Mouse (Mus musculus): Measurements from ENCODE around the gene Srsf7.
"Not testable (repeated sequence)": the region's sequence is repeated elsewhere in the genome, so short reads cannot be mapped to it uniquely, and the experiment has no call there.

Gene Srsf7

GRCm38 (mm10) chr17:80193075-80193474, 14.0 kb downstream of the Srsf7 start:
- no peak for DNase-seq

DNA sequence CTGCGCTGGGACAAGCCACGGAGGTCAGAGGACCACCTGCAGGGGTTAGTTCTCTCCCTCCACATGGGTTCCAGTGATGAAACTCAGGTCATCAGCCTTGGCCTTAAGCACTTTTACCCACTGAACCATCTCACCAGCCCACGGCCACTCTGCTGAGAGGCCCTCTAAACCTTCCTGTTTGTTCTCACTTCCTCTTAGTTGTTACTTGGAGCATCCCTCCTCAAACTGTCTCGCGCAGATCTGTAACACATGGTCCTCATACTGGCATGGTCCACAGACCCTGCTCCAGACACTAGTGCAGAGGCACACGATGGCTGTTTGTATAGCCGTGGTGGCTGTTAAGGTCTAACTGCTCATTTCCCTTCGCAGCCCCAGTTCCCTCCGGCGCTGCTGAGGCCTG, 23.5 kb downstream of the Srsf7 start:
- DNase-seq = no peak

GRCm38 (mm10) chr17:80180468-80180867, 26.6 kb downstream of the Srsf7 start:
- no peak for DNase-seq

DNA sequence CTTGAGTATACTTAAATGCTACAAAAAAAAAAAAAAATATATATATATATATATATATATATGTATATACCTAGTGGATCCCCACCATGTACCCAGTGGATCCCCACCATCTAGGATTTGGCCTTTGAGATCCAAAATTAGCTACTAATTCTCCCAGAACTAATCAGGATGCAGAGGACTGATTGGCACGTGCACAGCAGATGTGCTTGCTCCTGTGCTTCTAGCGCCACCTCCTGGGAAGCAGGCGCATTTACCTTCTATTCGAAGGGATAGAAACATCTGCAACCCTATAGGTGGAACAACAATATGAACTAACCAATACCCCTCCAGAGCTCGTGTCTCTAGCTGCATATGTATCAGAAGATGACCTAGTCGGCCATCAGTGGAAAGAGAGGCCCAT, 27.1 kb downstream of the Srsf7 start:
- peak; percentile 85 for DNase-seq

- not testable (repeated sequence) for DNase-seq
Measured at GRCm38 (mm10) chr17:80178846-80179245, 28.3 kb downstream of the Srsf7 start.

- DNase-seq = no peak
Measured at GRCm38 (mm10) chr17:80175966-80176365, 31.1 kb downstream of the Srsf7 start.

DNA sequence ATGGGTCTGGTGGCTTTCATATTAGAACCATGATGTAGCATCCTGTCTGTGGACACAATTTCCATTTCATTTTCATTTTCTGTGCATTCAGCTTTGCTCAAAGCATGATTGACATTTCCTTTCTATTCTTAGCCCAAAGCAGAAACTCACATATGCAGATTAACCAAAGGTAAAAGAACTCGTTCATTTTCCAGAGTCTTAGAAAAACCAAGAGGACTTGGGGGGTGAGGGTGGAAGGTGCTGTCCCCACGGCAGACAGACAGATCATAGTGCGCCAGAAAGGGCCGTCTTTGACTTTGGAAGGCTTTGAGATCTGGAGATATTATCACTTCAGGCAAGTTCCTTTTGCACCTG, 31.7 kb downstream of the Srsf7 start:
- DNase-seq = no peak

GRCm38 (mm10) chr17:80174699-80175385, 32.3 kb downstream of the Srsf7 start:
- DNase-seq = peak; percentile 8

DNA sequence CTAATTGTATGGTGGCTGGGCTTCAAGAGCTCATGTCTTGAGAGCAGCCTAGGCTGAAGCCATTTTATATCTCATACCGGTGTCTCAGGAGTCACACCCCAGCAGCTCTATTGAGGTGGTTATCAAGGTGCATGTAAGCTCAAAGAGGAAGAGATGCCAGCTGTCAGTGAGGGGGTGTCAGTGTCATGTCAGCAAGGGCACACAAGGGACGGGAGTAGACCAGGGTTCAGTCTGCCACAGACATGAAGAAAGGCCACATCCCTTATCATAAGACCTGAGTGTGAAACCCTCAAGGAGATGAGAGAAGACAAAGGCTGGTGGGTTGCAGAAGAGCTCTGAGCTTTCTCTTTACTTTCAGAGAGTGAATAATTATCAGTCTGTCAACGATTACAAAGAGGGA, 33.0 kb downstream of the Srsf7 start:
- DNase-seq = no peak

- DNase-seq = no peak
Measured at GRCm38 (mm10) chr17:80173708-80174107, 33.4 kb downstream of the Srsf7 start.

- DNase-seq = no peak
Measured at GRCm38 (mm10) chr17:80172761-80173160, 34.3 kb downstream of the Srsf7 start.

DNA sequence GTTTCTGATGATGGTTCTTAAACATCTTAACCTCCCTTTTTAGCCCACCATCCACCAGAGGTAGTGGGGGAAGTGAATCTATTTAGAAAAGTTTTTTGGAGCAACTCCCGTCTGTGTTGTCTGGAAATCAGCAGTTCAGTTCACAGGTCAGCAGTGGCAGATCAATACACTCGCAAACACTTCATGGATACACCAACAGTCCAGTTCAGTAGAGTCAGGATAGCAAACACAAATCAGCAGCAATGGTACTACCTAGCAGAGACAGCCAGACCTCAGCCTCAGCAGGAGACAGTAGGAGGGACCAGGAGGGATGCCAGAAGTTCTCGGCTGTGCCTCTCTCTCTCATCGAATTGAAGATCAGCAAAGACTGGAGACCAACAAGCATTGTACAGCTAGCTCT, 35.2 kb downstream of the Srsf7 start:
- DNase-seq = no peak

DNA sequence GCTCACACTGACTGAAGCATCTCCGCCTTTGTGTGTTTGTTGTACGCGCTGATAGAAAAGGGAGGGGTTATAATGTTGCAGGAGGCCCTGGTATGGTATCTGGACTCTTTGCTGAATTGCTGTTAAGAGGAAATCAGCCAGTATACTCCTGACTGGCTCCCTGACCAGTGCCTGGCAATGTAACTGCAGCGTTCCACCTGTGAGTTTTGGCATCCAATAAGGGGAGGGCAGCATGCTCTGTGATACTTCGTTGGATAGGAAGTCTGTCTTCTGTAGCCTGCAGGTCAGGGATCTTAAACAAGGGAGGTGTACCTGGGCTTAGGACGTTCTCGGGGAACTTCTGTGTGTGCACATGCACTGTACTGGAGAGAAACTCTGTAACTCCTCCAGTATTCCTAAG, 36.2 kb downstream of the Srsf7 start:
- DNase-seq = no peak

- DNase-seq = no peak
Measured at GRCm38 (mm10) chr17:80169792-80170191, 37.3 kb downstream of the Srsf7 start.

GRCm38 (mm10) chr17:80168425-80169182, 38.5 kb downstream of the Srsf7 start:
- DNase-seq = peak; percentile 55

DNA sequence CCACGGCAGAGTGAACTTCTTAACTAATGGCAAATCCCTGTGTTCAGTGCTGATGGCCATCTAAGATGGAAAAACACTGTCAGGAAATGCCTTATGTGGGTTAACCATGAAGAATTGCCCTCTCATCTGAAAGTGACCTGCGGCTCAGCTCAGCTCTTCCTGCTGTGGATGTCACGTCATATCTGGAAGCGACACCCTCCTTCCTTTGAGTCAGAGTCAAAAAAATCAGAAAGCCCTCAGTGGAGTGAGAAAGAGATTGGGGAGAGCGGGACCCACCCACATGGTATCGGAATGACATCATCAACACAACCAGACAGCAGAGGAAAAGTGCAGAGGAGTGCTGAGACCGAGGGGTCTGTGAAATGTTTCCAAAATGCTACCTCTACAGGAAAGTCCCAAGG, 39.3 kb downstream of the Srsf7 start:
- DNase-seq = peak; percentile 49

GRCm38 (mm10) chr17:80167436-80167835, 39.7 kb downstream of the Srsf7 start:
- no peak for DNase-seq

DNA sequence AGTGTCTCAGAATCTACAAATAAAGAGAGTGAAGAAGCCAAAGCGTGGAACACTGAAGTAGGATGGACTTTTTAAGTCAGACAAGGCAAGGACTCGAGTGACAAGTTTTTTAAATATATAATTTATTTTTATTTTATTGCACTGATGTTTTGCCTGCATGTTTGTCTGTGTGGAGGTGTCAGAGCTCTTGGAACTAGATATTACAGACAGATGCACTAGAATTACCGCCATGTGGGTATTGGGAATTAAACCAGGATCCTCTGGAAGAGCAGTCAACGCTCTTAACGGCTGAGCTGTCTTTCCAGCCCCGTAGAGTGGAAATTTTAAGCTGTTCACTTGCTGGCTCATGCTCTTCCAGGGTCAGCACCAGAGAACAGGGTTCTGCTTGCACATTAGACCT, 40.8 kb downstream of the Srsf7 start:
- DNase-seq = no peak

DNA sequence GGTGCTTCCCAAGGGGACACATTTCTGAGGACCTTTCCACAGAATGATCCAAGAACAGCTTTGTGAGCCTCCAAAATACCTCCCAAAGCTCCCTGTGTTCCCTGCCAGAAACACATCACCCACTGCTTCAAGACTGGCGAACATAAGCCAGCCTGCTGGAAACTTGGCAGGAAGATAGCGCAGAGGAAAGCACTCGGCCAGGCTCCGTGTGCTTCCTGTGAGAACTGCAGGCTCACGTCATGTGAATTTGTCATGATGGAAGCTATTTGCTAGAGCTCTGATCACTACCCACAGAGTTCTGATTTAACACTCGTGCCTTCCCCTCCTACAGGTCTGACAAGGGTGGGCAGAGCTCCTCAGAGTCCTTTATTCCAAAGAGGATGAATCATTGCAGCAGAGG, 41.4 kb downstream of the Srsf7 start:
- peak; percentile 30 for DNase-seq

- DNase-seq = peak; percentile 66
Measured at GRCm38 (mm10) chr17:80163991-80164390, 43.1 kb downstream of the Srsf7 start.

- peak; percentile 88 for DNase-seq
Measured at GRCm38 (mm10) chr17:80160454-80160853, 46.7 kb downstream of the Srsf7 start.

GRCm38 (mm10) chr17:80157489-80157888, 49.6 kb downstream of the Srsf7 start:
- DNase-seq = no peak

- DNase-seq = no peak
Measured at GRCm38 (mm10) chr17:80156905-80157304, 50.2 kb downstream of the Srsf7 start.

GRCm38 (mm10) chr17:80153631-80154030, 53.5 kb downstream of the Srsf7 start:
- no peak for DNase-seq
